Mouse (Mus musculus): Measurements from ENCODE around the gene Myh14.

DNA sequence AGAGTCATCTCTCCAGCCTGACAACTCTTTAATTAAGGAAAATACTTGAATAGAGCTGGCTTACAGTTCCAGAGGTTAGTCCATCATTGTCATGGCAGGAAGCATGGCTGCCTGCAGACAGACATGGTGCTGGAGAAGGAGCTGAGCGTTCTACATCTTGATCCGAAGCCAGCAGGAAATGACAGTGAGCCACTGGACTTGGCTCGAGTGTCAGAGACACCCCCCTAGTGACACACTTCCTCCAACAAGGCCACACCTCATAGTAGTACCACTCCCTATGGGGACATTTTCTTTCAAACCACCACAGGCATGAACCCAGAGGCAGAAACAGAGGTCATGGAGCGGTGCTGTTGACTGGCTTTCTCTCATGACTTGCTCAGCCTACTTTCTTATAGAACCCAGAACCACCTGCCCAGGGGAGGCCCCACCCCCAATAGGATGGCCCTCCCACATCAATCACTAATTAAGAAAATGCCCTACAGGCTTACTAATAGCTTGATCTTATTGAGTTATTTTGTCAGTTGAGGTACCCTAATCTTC is 86.3 kb downstream of the Myh14 start:
- no peak for TF ChIP-seq MAFK (IDR thresholded peaks at IDR 0.05; ENCODE audit: insufficient replicate concordance, low read length)
- TF ChIP-seq POLR2A (IDR thresholded peaks at IDR 0.05; ENCODE audit: low read depth, low read length) = no peak
- TF ChIP-seq NRF1 (IDR thresholded peaks at IDR 0.05; ENCODE audit: low read depth, low read length) = no peak
- TF ChIP-seq CTCF (conservative IDR thresholded peaks at IDR 0.05 in 1 of 2, IDR thresholded peaks at IDR 0.05 in 1 of 2; ENCODE audit: low read depth in 2 of 2, low read length in 2 of 2) = no peak

All from CH12.LX (cell line).